Mouse (Mus musculus): ENCODE measurements around the gene Cd69.
A peak's percentile ranks its signal among the peaks of the same experiment; 100 is the strongest.

Cd69 gene

GRCm38 (mm10) chr6:129246992-129247391 lies 28.2 kb downstream of the Cd69 start:
- no peak for DNase-seq (ENCODE audit: low spot score in 2 of 2)

- no peak for DNase-seq (ENCODE audit: low spot score in 2 of 2)
These were observed 29.4 kb downstream of the Cd69 start for GRCm38 (mm10) chr6:129245793-129246192.

- DNase-seq (ENCODE audit: low spot score in 2 of 2), result no peak
These were observed 33.3 kb downstream of the Cd69 start for GRCm38 (mm10) chr6:129241907-129242306.

GRCm38 (mm10) chr6:129241471-129241870 lies 33.8 kb downstream of the Cd69 start:
- DNase-seq (ENCODE audit: low spot score in 2 of 2), result no peak

- no peak for DNase-seq (ENCODE audit: low spot score in 2 of 2)
These were observed 35.5 kb downstream of the Cd69 start for GRCm38 (mm10) chr6:129239564-129240248.

GRCm38 (mm10) chr6:129238275-129239038 lies 36.8 kb downstream of the Cd69 start:
- DNase-seq (ENCODE audit: low spot score in 2 of 2), result no peak

- DNase-seq (ENCODE audit: low spot score in 2 of 2), result peak; percentile 77 to 83
These were observed 37.6 kb downstream of the Cd69 start for GRCm38 (mm10) chr6:129237350-129238274.

- no peak for DNase-seq (ENCODE audit: low spot score in 2 of 2)
These were observed 38.4 kb downstream of the Cd69 start for GRCm38 (mm10) chr6:129236652-129237342.

- no peak for DNase-seq (ENCODE audit: low spot score in 2 of 2)
These were observed 39.3 kb downstream of the Cd69 start for GRCm38 (mm10) chr6:129235855-129236461.

- no peak for DNase-seq (ENCODE audit: low spot score in 2 of 2)
These were observed 40.5 kb downstream of the Cd69 start for GRCm38 (mm10) chr6:129234456-129235360.

GRCm38 (mm10) chr6:129233955-129234369 lies 41.3 kb downstream of the Cd69 start:
- no peak for DNase-seq (ENCODE audit: low spot score in 2 of 2)

GRCm38 (mm10) chr6:129233366-129233954 lies 41.8 kb downstream of the Cd69 start:
- DNase-seq (ENCODE audit: low spot score in 2 of 2), result no peak

GRCm38 (mm10) chr6:129232842-129233205 lies 42.4 kb downstream of the Cd69 start:
- no peak for DNase-seq (ENCODE audit: low spot score in 2 of 2)

GRCm38 (mm10) chr6:129232005-129232841 lies 43.0 kb downstream of the Cd69 start:
- DNase-seq (ENCODE audit: low spot score in 2 of 2), result no peak

GRCm38 (mm10) chr6:129229774-129230578 lies 45.3 kb downstream of the Cd69 start:
- DNase-seq (ENCODE audit: low spot score in 2 of 2), result peak; percentile 61 to 66

GRCm38 (mm10) chr6:129228935-129229773 lies 46.1 kb downstream of the Cd69 start:
- no peak for DNase-seq (ENCODE audit: low spot score in 2 of 2)

- DNase-seq (ENCODE audit: low spot score in 2 of 2), result no peak
These were observed 50.2 kb downstream of the Cd69 start for GRCm38 (mm10) chr6:129225078-129225477.

Measured in urinary bladder, postnatal 4 days (tissue).